Mouse (Mus musculus): Measurements from ENCODE around the gene Cdk18.

Cdk18 gene

DNA sequence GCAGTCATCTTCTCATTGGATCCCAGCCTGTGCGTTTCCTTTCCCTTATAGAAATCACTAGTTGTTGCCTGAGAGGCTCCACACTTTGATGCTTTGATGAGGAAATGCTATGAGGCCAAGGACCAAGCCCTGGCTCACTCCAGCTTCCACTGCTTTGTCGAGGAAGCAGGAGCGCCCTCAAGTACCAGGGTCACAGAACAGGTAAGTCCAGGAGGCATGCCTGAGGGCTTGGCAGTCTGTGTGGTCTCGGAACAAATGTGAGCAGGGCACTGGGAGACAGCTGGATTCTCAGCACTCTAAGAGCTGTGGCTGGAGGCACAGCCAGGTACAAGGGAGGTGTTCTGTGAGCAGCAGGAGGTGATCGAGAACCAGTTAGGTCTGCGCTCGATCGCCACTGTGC, 27.1 kb downstream of the Cdk18 start:
- DNase-seq (ENCODE audit: low spot score): no peak

GRCm38 (mm10) chr1:132111411-132111810, 28.1 kb downstream of the Cdk18 start:
- DNase-seq (ENCODE audit: low spot score): no peak

DNA sequence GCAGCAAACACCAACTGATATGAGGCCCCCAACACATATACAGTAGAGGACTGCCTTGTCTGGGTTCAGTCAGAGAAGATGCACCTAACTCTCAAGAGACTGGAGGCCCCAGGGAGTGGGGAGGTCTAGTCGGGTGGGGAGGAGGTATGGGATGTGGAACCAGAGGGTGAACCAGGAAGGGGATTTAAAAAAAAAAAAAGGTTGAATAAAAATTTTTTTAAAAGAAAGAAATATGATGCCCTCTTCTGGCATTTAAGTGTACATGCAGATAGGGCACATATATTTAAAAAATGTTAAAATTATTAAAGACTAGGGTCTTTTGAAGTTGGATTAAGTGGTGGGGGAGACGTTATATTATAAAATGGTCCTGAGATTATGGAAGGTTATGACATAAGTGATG, 30.1 kb downstream of the Cdk18 start:
- DNase-seq (ENCODE audit: low spot score): no peak

DNA sequence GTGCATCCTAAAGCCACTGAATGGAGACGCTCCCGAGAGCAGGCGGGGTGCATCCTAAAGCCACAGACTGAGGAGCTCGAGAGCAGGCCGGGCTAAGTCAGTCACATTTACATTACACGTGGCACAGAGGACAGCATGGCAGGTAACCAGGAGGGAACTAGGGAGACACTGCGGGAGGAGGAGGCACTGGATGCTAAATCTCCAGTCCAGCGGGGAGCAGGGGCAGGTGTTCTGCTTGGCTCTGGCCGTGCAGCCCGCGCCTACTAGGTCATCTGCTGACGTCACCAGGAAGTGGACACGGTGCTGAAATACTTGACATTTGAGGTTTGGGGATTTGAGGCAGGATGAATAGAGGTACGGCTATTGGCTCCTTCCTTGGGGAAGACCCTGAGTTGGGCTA, 35.1 kb downstream of the Cdk18 start:
- DNase-seq (ENCODE audit: low spot score): no peak

DNA sequence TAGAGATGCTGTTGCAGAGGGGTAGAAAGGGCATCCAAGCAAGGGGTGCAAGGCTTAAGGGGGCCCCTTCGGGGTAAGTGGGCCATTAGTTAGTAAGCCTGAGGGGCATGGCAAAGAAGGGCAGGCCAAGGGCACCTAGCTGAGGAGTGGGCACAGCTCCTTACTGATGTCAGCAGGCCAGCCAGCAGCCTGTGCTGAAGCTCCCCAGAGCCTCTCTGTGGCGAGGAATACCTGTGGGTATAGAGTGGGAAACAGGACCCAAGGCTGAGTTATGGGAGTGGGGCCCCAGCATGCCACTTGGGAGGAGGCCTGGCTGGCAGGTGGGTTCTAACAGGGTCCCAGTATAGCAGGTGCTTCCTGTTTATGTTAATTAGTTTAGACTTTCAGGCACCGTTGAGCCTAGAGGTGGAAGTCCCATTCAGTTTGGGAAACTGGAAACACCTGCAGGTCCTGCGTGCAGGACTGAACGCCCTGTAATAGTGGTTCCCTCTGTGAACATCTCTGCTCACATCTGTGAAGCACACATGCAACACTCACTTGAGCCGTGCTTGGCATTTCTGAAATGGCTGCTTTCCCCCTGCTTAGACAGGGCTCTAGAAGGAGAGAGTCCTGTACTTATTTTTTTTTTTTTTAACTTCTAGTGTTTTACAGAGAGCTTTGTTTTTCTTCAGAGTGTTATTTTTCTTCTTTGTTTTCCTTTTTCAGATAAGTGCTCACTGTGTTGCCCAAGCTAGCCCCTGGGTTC, 37.4 kb downstream of the Cdk18 start:
- no peak for DNase-seq (ENCODE audit: low spot score)

DNA sequence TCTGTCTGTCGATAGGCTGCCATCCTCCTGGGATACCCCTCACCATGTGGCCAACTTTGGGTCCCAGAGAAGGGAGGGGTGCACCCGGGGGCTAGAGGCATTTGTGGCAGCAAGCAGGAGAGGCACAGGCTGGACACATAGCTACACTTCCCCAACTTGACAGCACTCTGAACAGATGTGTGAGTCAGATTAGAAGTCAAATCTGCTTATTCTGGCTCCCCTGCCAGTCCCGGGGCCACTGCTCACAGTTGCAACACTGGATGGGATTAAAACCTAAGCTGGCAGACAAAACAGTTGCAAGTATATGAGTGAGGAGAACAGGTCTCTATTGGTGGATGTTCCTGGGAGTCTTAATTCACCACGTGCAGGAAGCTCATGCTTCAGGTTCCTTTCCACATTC, 39.7 kb downstream of the Cdk18 start:
- DNase-seq (ENCODE audit: low spot score): no peak

GRCm38 (mm10) chr1:132099016-132099415, 40.5 kb downstream of the Cdk18 start:
- no peak for DNase-seq (ENCODE audit: low spot score)

GRCm38 (mm10) chr1:132098076-132098475, 41.4 kb downstream of the Cdk18 start:
- DNase-seq (ENCODE audit: low spot score): no peak

DNA sequence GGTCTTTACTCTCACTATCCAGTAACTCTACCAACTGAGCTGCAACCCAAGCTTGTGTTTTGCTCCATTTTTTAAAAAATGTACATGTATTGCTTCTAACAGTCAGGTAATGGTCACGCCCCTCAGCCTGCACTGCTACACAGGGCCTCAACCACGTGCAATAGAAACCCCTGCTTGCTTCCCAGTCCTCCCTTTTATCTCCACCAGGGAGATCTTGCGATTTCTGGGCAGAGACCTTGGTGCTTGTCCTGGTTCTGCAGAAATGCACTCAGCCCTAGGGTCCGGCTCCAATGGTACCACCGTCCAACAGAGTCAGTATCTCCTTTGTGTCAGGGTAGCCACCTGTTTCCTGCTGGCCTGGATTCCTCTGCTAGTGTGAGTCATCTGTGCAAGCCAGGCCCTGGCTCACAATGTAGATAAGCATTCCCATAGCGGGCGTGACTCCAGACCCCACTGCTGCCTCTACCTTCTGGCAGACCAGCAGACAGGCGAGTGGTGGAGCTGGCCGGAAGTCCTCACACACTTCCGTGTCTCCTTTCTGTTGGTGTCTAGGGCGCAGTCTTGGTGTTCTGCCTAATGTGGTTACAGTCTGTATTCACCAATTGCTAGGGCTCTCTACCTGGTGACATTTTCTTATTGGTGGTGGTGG, 44.0 kb downstream of the Cdk18 start:
- DNase-seq (ENCODE audit: low spot score): peak; percentile 21

DNA sequence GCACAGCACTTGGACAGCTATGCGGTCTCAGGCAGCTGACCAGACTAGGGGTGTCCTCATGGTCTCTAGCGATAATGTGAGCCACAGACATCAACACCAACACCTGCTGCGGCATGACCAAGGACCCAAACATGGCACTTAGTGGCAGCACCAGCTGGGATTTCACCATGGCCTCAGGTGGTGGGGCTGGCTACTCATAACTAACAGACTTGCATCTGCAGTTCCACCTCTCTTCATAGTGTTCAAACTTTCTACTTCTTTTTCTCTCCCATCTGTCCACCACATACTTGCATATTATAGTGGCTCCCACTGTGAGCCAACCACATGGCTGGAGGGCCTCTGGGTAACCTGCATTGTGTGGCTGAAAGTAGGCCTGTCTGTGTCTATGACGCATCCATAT, 46.2 kb downstream of the Cdk18 start:
- DNase-seq (ENCODE audit: low spot score): no peak

DNA sequence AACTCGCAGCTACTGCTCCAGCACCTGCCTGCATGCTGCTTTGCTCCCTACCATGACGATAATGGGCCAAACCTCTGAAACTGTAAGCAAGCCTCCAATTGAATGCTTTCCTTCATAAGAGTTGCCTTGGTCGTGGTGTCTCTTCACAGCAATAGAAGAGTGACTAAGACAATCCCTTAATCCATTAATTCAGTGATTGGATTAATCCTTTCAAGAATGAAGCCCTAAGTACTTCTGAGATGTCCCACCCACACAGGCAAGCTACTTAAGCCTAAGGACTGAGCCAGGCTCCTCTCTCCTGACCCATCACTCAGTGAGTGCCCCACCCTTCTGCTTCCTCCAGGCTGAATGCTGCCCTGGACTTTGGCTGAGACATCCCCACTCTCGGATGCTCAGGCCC, 49.2 kb downstream of the Cdk18 start:
- no peak for DNase-seq (ENCODE audit: low spot score)

- DNase-seq (ENCODE audit: low spot score): no peak
These were observed 49.7 kb downstream of the Cdk18 start for GRCm38 (mm10) chr1:132089767-132090166.

DNA sequence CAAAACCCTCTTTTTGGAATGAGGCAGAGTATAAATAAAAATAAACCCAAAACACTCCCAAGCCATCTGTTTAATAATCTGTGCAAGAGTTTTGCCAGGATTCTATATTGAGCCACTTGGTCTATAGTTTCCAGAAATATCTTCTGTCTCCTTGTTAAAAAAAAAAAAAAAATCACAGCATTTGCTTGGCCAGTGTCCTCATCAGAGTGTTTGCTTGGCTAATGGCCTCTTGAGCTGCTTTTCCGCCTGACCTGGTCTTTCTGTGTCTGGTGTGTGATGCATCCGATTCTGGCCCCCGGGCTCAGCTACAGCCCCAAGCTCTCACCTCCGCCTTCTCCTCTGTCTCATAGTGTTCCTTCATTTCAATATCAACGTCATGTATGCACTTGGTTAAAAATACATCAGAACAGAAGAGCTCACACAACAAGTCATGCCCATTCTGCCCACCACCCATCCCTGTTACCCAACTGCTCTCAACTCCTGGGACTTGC, 51.3 kb downstream of the Cdk18 start:
- DNase-seq (ENCODE audit: low spot score): no peak

- no peak for DNase-seq (ENCODE audit: low spot score)
These were observed 54.1 kb downstream of the Cdk18 start for GRCm38 (mm10) chr1:132085181-132086049.

GRCm38 (mm10) chr1:132078413-132078812, 61.1 kb downstream of the Cdk18 start:
- no peak for DNase-seq (ENCODE audit: low spot score)

GRCm38 (mm10) chr1:132075576-132075975, 63.9 kb downstream of the Cdk18 start:
- DNase-seq (ENCODE audit: low spot score): no peak

GRCm38 (mm10) chr1:132070659-132071058, 68.8 kb downstream of the Cdk18 start:
- no peak for DNase-seq (ENCODE audit: low spot score)

DNA sequence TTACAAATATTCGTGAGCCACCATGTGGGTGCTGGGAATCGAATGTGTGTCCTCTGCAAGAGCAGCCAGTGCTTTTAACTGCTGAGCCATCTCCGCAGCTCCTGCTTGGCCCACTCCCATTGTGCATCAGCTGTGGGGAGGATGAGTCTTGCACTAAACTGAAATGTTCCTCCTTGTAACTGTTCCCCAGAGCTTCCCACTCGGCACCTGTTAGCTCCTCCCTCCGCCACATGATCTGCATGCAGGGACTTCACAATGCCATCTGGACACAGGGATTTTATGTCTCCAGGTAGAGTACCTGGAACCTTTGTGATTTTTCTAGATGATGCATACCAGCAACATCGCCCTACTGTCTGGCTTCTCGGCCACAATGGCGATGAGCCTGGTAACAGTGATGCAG, 70.0 kb downstream of the Cdk18 start:
- DNase-seq (ENCODE audit: low spot score): no peak

GRCm38 (mm10) chr1:132067261-132068255, 71.9 kb downstream of the Cdk18 start, which contains the start of gene Mfsd4a:
Mfsd4a (minus strand) TSS chr1:132068062.
- DNase-seq (ENCODE audit: low spot score): peak; percentile 64

DNA sequence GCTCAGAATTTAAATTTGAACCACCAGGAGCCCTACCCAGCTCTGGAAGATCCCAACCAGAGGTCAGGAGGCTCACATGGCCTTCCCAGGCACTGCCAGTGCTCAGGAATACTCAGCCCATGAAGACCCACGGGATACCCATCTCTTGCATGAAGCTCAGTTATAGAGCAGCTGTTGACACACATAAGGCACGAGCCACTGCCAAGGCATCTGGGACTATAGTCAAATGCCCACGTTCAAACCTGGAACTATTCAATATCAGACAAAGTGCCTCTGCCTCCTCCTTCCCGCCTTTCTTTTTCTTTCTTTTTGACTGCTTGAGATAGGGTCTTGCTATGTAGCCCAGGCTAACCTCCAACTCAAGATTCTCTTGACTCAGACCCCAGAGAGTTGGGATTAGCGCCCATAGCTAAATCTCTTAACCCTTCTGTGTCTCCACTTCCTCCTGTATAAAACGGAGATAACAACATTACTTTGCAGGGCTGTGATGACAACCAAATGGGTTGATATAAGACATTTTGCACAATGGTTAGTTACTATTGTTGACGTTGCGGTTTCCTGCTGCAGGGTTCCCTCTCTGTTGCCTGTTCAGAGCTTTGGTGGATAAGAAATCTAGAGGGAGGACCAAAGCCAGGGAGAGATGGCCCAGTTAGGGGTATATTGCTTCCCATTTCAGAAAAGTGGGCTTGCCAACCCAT, 73.9 kb downstream of the Cdk18 start:
- DNase-seq (ENCODE audit: low spot score): no peak

DNA sequence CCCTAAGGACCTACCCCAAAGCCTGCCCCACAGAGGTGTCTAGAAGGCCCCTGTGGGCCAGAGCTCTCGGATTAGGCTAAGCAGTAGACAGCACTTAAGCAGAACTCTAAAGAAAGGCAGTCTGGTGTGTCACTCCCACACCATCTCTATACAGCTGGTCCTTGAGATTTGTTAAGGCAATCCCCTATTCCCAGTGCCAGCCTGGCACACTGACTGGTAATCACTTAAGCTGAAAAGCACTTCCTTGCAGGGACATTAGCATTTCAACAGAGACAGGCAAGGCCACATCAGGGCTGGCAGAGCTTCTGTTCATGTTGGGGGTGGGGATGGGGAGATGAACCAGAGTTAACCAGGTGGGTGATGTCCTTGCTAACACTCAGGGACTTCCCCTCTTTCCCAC, 74.5 kb downstream of the Cdk18 start:
- no peak for DNase-seq (ENCODE audit: low spot score)
